Comparison of ENCODE assay signal across 12 mouse cellular contexts in the genomic region with DNA sequence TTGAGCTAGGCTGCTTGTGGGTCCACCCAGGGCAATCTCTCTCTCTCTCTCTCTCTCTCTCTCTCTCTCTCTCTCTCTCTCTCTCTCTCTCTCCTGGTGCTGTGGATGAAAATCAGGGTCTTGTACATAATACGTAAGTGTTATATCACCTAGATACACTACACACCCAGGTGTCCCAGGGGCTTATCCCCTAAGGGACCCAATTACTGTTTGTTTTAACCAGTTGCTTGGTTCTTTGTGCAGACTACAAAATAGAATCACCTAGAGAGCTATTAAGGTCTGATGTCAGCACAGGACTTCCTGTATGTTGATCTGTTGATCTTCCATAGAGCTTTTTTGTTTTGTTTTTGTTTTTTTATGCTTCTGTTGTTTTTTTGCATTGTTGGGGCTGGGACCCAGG. TPM values are rescaled to one million over a fixed set of nuclear protein-coding genes. Genes with fewer than 3 reads are reported as not detected.
DNase-seq lines count a peak whose midpoint lies in the region; ATAC-seq lines count a peak whose summit lies in the region.
"Had no signal": no experiment of that assay in that cellular context is flagged by ENCODE, and none has a peak within 500 bp of the region (broad histone marks: within the 10 kb centered on the region; RNA-seq: fewer than 3 reads in every experiment).

No protein-coding gene starts in this region.

- H3K27me3 ChIP-seq in embryonic facial prominence, embryonic 14.5 days (replicated peaks; ENCODE audit: control insufficient read depth, insufficient read depth, low read length) = no peaks in the 10 kb centered on the region
- H3K27me3 ChIP-seq in embryonic facial prominence, embryonic 10.5 days (replicated peaks; ENCODE audit: low read depth, poor library complexity, severe bottlenecking) = 0 out of 2 replicates have a peak, but pooled peaks cover 12% of the 10 kb centered on the region
- no peaks in the 10 kb centered on the region for H3K27me3 ChIP-seq in heart, embryonic 11.5 days (ENCODE audit: control insufficient read depth, insufficient read depth, low read length)
- H3K27me3 ChIP-seq: Patski had no signal

- DNase-seq in embryonic facial prominence, embryonic 14.5 days (ENCODE audit: low spot score) = peak; percentile 57
- no peak for DNase-seq in embryonic facial prominence, embryonic 10.5 days (ENCODE audit: low spot score)
- peak; percentile 41 for DNase-seq in heart, adult 11 months
- DNase-seq: adrenal gland, adult 2 months; adrenal gland, adult 8-10 months; adrenal gland, postnatal 10 days; adrenal gland, postnatal 25 days; cerebellum, adult 11 months; cerebellum, adult 11-12 months had no signal

- 92% methylated on average over 1 of the region's 1 CpGs for WGBS in embryonic facial prominence, embryonic 14.5 days
- 92% methylated on average over 1 of the region's 1 CpGs for WGBS in embryonic facial prominence, embryonic 10.5 days
- 82% methylated on average over 1 of the region's 1 CpGs for WGBS in heart, embryonic 11.5 days (ENCODE audit: insufficient replicate concordance)

- peak; percentile 72; the same call in 1 of the 2 replicates for ATAC-seq in embryonic facial prominence, embryonic 14.5 days (ENCODE audit: low read depth)
- no peak for ATAC-seq in heart, embryonic 11.5 days (replicated peaks; ENCODE audit: insufficient number of reproducible peaks, low FRiP score, low TSS enrichment)

- H3K9ac ChIP-seq in embryonic facial prominence, embryonic 14.5 days (ENCODE audit: low read depth, low read length) = no peak overlapping the region
- no peak overlapping the region for H3K9ac ChIP-seq in heart, embryonic 11.5 days (ENCODE audit: low read depth, low read length)

- no peaks in the 10 kb centered on the region for H3K36me3 ChIP-seq in embryonic facial prominence, embryonic 14.5 days (ENCODE audit: control insufficient read depth, insufficient read depth, low read length)
- H3K36me3 ChIP-seq in embryonic facial prominence, embryonic 10.5 days (replicated peaks) = no peaks in the 10 kb centered on the region
- H3K36me3 ChIP-seq in heart, embryonic 11.5 days (ENCODE audit: control insufficient read depth, insufficient read depth, low read length) = no peaks in the 10 kb centered on the region
- H3K36me3 ChIP-seq: G1E had no signal

- no peaks in the 10 kb centered on the region for H3K4me1 ChIP-seq in embryonic facial prominence, embryonic 14.5 days (ENCODE audit: control insufficient read depth, insufficient read depth, low read length)
- no peaks in the 10 kb centered on the region for H3K4me1 ChIP-seq in embryonic facial prominence, embryonic 10.5 days
- H3K4me1 ChIP-seq in heart, embryonic 11.5 days (ENCODE audit: control insufficient read depth, insufficient read depth, low read length) = no peaks in the 10 kb centered on the region

- no peaks in the 10 kb centered on the region for H3K9me3 ChIP-seq in embryonic facial prominence, embryonic 14.5 days (ENCODE audit: control insufficient read depth, low read length)
- no peaks in the 10 kb centered on the region for H3K9me3 ChIP-seq in embryonic facial prominence, embryonic 10.5 days
- H3K9me3 ChIP-seq in heart, embryonic 11.5 days (replicated peaks; ENCODE audit: control insufficient read depth, low read length) = no peaks in the 10 kb centered on the region
- H3K9me3 ChIP-seq: G1E had no signal

- no peak overlapping the region for H3K27ac ChIP-seq in embryonic facial prominence, embryonic 14.5 days (replicated peaks; ENCODE audit: low read depth, low read length)
- H3K27ac ChIP-seq in embryonic facial prominence, embryonic 10.5 days (replicated peaks) = no peak overlapping the region
- no peak overlapping the region for H3K27ac ChIP-seq in heart, embryonic 11.5 days (ENCODE audit: low read depth, low read length)

- no peak overlapping the region for H3K4me2 ChIP-seq in embryonic facial prominence, embryonic 14.5 days (ENCODE audit: low read depth, low read length)
- H3K4me2 ChIP-seq in heart, embryonic 11.5 days = no peak overlapping the region

- H3K4me3 ChIP-seq in embryonic facial prominence, embryonic 14.5 days (ENCODE audit: low read depth, low read length) = no peak overlapping the region
- H3K4me3 ChIP-seq in embryonic facial prominence, embryonic 10.5 days = no peak overlapping the region
- H3K4me3 ChIP-seq in heart, embryonic 11.5 days (ENCODE audit: low read depth, low read length) = no peak overlapping the region

RNA-seq across cellular contexts. Expression of gene Ssx2ip, which starts 53.0 kb away (rescaled TPM):
- 34.5 and 35.1 TPM in 2 replicates for polyA plus RNA-seq in embryonic facial prominence, embryonic 14.5 days (2014; fragmentation: Nextera tagmentation; extraction: Ambion mirVana)
- polyA plus RNA-seq in embryonic facial prominence, embryonic 10.5 days (2016; fragmentation: Nextera tagmentation; extraction: Ambion mirVana) = 28.0 and 30.5 TPM in 2 replicates
- polyA plus RNA-seq in heart, embryonic 11.5 days (2014; fragmentation: Nextera tagmentation; extraction: Ambion mirVana) = 29.7 and 32.1 TPM in 2 replicates
